Mouse (Mus musculus) CH12.LX (cell line): ENCODE data around the gene Vwc2l.

ENCODE experiments used
- CTCF ChIP-seq, 2 experiments: IDR thresholded peaks in 1 of 2; conservative IDR thresholded peaks in 1 of 2; 2 replicates each; pipeline ENCODE4 v1.5.1; 2011 to 2012; ENCODE audit warnings: low read depth in 2 of 2, low read length in 2 of 2, improper control_type of control experiment in 1 of 2, inconsistent platforms in 1 of 2, mild to moderate bottlenecking in 1 of 2, moderate library complexity in 1 of 2
- MAX ChIP-seq: IDR thresholded peaks from 2 replicates; pipeline ENCODE4 v1.6.1; 2011; ENCODE audit warnings: low read length, improper control_type of control experiment
- TBP ChIP-seq: conservative IDR thresholded peaks from 2 replicates; pipeline ENCODE4 v1.6.1; 2011; ENCODE audit warnings: low read depth, low read length, improper control_type of control experiment

GRCm38 (mm10) chr1:70803401-70803800 is 77.9 kb downstream of the Vwc2l start:
- TF ChIP-seq CTCF (conservative IDR thresholded peaks at IDR 0.05 in 1 of 2, IDR thresholded peaks at IDR 0.05 in 1 of 2; ENCODE audit: low read depth in 2 of 2, low read length in 2 of 2) (no peak), TBP (no peak), MAX (no peak)
